Mouse (Mus musculus): ENCODE data around the gene Plekha1. TPM values are rescaled to one million over a fixed set of nuclear protein-coding genes. Genes with fewer than 3 reads are reported as not detected.

The Plekha1 gene
- polyA plus RNA-seq, 1 experiment, result 6.7 TPM

DNA sequence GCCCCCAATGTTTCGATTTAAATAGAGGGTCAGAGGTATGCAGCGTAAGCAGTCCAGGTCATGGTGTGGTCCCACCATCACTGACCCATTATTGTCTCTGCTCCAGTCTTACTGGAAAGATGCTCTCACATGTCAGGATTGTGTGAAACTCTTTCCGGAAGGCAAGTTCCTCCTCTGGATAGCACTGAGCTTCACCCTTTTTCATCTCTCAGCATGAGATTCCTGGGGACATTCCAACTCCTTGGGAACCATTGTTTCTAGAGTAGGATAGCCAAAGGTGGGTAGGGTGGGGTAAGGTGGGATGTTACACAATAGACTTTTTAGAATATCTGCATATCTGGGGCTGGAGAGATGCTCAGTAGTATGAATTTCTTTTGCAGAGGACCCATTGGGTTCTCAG, 80.2 kb downstream of the Plekha1 start:
- no peak overlapping the region for H3K4me3 ChIP-seq (ENCODE audit: control insufficient read depth, low read depth, low read length)
- TF ChIP-seq POLR2A (IDR thresholded peaks at IDR 0.05; ENCODE audit: control insufficient read depth, low read depth, low read length), result no peak
- TF ChIP-seq CTCF (IDR thresholded peaks at IDR 0.05; ENCODE audit: control insufficient read depth, insufficient read depth, insufficient replicate concordance, low read depth, low read length), result no peak
- H3K4me1 ChIP-seq (ENCODE audit: control insufficient read depth, insufficient read depth, low read length), result no peaks in the 10 kb centered on the region
- H3K27ac ChIP-seq (ENCODE audit: control insufficient read depth, insufficient read depth, low read depth, low read length), result no peak overlapping the region
- no peaks in the 10 kb centered on the region for H3K36me3 ChIP-seq (ENCODE audit: control insufficient read depth, insufficient read depth, low read length)
- no peaks in the 10 kb centered on the region for H3K27me3 ChIP-seq (ENCODE audit: control insufficient read depth, insufficient read depth, low read length)

DNA sequence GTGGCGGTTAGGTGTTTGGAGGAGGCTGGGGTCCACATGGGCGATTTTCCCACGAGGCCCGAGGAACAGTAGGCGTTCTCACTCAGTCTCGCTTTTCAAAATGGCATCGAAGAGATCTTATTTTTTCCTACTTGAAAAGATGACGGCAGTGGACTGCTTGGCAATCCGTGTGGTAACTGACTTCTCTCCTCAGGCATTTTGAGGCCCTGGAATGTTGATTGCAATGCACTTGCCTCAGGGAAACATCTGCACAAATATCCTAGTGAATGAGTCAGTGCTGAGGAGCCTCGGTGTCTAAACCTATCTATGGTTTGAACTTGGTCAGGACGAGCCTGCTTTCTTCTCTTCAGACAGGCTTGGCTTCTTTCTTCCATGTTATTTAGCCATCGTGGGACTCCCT, 80.7 kb downstream of the Plekha1 start:
- Histone ChIP-seq H3K36me3 (ENCODE audit: control insufficient read depth, insufficient read depth, low read length) (no peaks in the 10 kb centered on the region), H3K4me3 (ENCODE audit: control insufficient read depth, low read depth, low read length) (no peak overlapping the region), H3K4me1 (ENCODE audit: control insufficient read depth, insufficient read depth, low read length) (no peaks in the 10 kb centered on the region), H3K27me3 (ENCODE audit: control insufficient read depth, insufficient read depth, low read length) (no peaks in the 10 kb centered on the region), H3K27ac (ENCODE audit: control insufficient read depth, insufficient read depth, low read depth, low read length) (no peak overlapping the region)
- no peak for TF ChIP-seq POLR2A (IDR thresholded peaks at IDR 0.05; ENCODE audit: control insufficient read depth, low read depth, low read length)
- no peak for TF ChIP-seq CTCF (IDR thresholded peaks at IDR 0.05; ENCODE audit: control insufficient read depth, insufficient read depth, insufficient replicate concordance, low read depth, low read length)

DNA sequence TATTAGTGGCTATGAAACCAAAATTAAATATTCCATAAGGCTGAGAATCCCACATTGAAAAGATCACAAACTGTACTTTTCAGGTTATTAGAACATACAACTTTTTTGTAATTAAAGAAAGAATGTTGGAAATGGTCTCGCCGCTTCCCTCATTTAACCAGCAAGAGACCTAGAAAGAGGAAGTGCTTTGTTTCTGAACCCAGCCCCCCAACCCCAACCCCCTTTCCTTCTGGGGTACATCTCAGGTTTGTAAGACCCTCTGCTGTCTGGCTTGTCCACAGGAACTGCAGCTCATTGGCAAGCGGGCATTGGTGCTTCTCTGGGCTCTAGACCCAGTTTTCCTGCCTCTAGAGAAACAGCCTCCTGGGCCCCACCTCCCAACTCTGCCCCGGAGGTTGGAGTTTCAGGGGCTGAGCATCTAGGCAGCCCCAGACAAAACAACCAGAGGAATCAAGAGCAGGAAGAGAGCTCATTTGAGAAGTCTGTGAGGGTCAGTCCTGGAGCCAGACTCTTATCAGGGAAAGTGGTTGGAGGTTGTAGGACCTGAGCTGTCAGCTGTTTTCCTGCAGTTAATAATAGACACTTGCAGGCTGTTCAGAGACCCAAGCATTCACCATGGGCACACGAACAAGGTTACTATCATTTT, 83.1 kb downstream of the Plekha1 start:
- no peak overlapping the region for H3K27ac ChIP-seq (ENCODE audit: control insufficient read depth, insufficient read depth, low read depth, low read length)
- no peak for TF ChIP-seq POLR2A (IDR thresholded peaks at IDR 0.05; ENCODE audit: control insufficient read depth, low read depth, low read length)
- no peak for TF ChIP-seq CTCF (IDR thresholded peaks at IDR 0.05; ENCODE audit: control insufficient read depth, insufficient read depth, insufficient replicate concordance, low read depth, low read length)
- H3K36me3 ChIP-seq (ENCODE audit: control insufficient read depth, insufficient read depth, low read length), result no peaks in the 10 kb centered on the region
- H3K27me3 ChIP-seq (ENCODE audit: control insufficient read depth, insufficient read depth, low read length), result no peaks in the 10 kb centered on the region
- no peaks in the 10 kb centered on the region for H3K4me1 ChIP-seq (ENCODE audit: control insufficient read depth, insufficient read depth, low read length)
- no peak overlapping the region for H3K4me3 ChIP-seq (ENCODE audit: control insufficient read depth, low read depth, low read length)

DNA sequence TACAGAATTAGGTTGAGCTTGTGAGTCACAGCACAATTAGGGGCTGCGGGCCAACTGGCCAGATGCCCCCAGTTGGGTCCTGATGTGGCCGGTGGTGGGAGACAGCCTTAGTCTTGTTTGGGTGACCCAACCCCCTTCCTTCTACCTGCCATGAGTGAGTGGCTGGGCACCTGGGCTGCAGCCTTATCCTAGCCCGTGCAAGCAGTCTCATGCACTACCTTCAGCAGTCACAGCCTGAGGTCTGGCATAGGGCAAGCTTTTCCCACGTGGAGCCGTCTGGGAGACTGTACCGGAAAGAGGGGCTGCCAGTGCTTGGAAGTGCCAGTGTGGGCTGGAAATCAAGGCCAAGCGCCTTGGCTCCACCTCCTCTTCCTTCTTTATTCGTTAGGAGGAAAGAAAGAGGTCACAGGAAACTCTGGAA, 83.8 kb downstream of the Plekha1 start:
- Histone ChIP-seq H3K4me1 (ENCODE audit: control insufficient read depth, insufficient read depth, low read length) (no peaks in the 10 kb centered on the region), H3K27ac (ENCODE audit: control insufficient read depth, insufficient read depth, low read depth, low read length) (no peak overlapping the region), H3K4me3 (ENCODE audit: control insufficient read depth, low read depth, low read length) (no peak overlapping the region), H3K27me3 (ENCODE audit: control insufficient read depth, insufficient read depth, low read length) (no peaks in the 10 kb centered on the region), H3K36me3 (ENCODE audit: control insufficient read depth, insufficient read depth, low read length) (no peaks in the 10 kb centered on the region)
- TF ChIP-seq POLR2A (IDR thresholded peaks at IDR 0.05; ENCODE audit: control insufficient read depth, low read depth, low read length) (no peak), CTCF (IDR thresholded peaks at IDR 0.05; ENCODE audit: control insufficient read depth, insufficient read depth, insufficient replicate concordance, low read depth, low read length) (no peak)

DNA sequence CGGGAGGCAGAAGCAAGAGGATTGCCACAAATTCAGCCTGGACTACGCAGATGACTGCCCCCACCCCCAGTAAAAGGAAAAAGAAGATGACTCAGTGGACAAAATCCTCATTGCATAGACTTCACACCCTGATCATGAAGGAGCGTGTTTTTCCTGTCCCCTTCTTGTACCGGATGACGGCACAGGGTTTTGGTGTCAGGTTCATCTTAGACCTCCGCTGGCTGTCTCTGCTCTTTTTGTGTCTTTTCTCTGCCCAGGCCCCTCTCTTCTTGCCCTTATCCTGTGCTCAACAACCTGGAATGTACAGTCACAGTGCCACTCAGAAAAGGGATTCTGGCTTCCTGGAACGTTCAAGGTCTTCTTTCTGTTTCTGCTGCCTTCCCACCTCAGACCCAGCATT, 84.9 kb downstream of the Plekha1 start:
- TF ChIP-seq POLR2A (IDR thresholded peaks at IDR 0.05; ENCODE audit: control insufficient read depth, low read depth, low read length), result no peak
- no peak for TF ChIP-seq CTCF (IDR thresholded peaks at IDR 0.05; ENCODE audit: control insufficient read depth, insufficient read depth, insufficient replicate concordance, low read depth, low read length)
- no peaks in the 10 kb centered on the region for H3K27me3 ChIP-seq (ENCODE audit: control insufficient read depth, insufficient read depth, low read length)
- no peaks in the 10 kb centered on the region for H3K36me3 ChIP-seq (ENCODE audit: control insufficient read depth, insufficient read depth, low read length)
- H3K4me1 ChIP-seq (ENCODE audit: control insufficient read depth, insufficient read depth, low read length), result no peaks in the 10 kb centered on the region; the same call in 1 of the 2 replicates
- no peak overlapping the region for H3K4me3 ChIP-seq (ENCODE audit: control insufficient read depth, low read depth, low read length)
- H3K27ac ChIP-seq (ENCODE audit: control insufficient read depth, insufficient read depth, low read depth, low read length), result no peak overlapping the region

DNA sequence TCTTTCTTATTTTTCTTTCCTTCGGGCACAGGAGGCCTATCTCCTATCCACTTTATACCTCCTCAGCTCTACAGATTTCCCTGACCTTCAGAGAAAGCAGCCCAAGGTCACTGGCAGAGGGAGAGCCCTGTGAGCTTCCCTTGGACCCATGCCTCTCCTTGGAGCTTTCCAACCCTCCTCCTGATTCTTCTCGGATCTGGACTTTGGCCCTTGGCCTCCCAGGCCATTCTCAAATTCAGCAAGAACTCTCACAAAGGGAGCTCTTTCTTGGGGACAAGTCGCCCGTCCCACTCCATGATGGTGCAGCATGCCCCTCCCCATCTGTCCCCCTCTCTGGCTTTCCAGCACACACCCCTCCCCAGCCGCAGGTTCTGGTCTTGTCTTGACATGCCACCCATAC, 85.4 kb downstream of the Plekha1 start:
- H3K4me3 ChIP-seq (ENCODE audit: control insufficient read depth, low read depth, low read length), result no peak overlapping the region
- H3K4me1 ChIP-seq (ENCODE audit: control insufficient read depth, insufficient read depth, low read length), result no peaks in the 10 kb centered on the region; the same call in 1 of the 2 replicates
- H3K36me3 ChIP-seq (ENCODE audit: control insufficient read depth, insufficient read depth, low read length), result no peaks in the 10 kb centered on the region
- TF ChIP-seq CTCF (IDR thresholded peaks at IDR 0.05; ENCODE audit: control insufficient read depth, insufficient read depth, insufficient replicate concordance, low read depth, low read length) (no peak), POLR2A (IDR thresholded peaks at IDR 0.05; ENCODE audit: control insufficient read depth, low read depth, low read length) (no peak)
- H3K27ac ChIP-seq (ENCODE audit: control insufficient read depth, insufficient read depth, low read depth, low read length), result no peak overlapping the region
- H3K27me3 ChIP-seq (ENCODE audit: control insufficient read depth, insufficient read depth, low read length), result no peaks in the 10 kb centered on the region

DNA sequence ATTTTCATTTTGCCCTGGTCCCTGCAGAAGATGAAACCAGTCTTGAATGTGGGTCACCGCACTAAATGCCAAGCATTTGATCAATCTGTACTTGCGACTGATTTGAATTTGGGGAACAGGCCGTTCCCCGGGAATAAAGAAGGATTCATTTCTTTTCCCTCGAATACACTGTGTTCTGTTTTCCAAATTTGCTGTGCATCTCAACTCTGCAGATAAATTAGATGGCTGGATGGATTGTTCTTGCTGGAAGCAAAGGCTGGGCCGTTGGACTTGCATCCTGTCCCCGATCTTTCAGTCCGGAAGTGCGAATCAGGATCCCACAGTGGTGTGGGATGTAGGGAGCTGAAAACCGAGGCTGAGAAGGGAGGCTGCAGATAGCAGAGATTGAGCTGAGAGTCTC, 87.8 kb downstream of the Plekha1 start:
- Histone ChIP-seq H3K36me3 (ENCODE audit: control insufficient read depth, insufficient read depth, low read length) (no peaks in the 10 kb centered on the region), H3K27me3 (ENCODE audit: control insufficient read depth, insufficient read depth, low read length) (no peaks in the 10 kb centered on the region), H3K27ac (ENCODE audit: control insufficient read depth, insufficient read depth, low read depth, low read length) (peak overlapping the region; percentile 19; the same call in 1 of the 2 replicates), H3K4me3 (ENCODE audit: control insufficient read depth, low read depth, low read length) (no peak overlapping the region), H3K4me1 (ENCODE audit: control insufficient read depth, insufficient read depth, low read length) (no peaks in the 10 kb centered on the region; the same call in 1 of the 2 replicates)
- TF ChIP-seq CTCF (IDR thresholded peaks at IDR 0.05; ENCODE audit: control insufficient read depth, insufficient read depth, insufficient replicate concordance, low read depth, low read length), result no peak
- no peak for TF ChIP-seq POLR2A (IDR thresholded peaks at IDR 0.05; ENCODE audit: control insufficient read depth, low read depth, low read length)
